Mouse (Mus musculus): ENCODE measurements around the gene Rere.

DNA sequence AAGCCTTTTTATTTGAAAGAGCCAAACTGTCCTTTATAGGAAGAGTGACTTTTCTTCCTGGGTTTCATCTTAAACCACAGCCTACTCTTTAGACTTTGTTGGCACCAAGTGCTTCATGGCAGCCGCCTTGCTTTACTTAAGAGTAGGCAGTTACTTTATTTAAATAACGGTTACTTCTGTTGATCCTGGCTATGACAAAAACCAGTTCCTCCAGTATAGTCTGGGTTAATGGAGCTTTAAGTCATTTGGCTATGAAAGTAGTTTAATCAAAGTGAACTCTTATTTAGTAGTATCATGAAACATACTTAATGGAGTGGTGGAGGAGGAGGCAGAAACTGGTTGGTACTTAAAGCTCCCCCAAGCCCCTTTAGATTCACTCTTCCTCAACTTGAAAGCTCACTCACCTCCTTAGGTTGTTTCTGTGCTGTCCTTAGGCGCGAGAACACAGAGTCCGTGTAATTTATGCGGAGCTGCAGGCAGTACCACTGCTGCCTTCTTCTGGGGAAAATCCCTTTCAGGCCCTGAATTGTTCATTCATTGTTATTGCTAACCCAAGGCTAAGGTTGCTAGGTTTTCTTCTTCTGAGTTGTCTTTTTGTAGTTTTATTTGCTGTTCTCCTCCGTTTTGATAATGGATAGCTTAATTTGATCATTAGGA lies 70.1 kb downstream of the Rere start:
- no peak for TF ChIP-seq GATA1 (IDR thresholded peaks at IDR 0.05; ENCODE audit: low read length)
- TF ChIP-seq TAL1 (IDR thresholded peaks at IDR 0.05; ENCODE audit: low read length) = no peak

Data from erythroblast, embryonic 14.5 days (primary cell).